Mouse (Mus musculus): ENCODE results near the gene Slc22a20.

Gene Slc22a20

DNA sequence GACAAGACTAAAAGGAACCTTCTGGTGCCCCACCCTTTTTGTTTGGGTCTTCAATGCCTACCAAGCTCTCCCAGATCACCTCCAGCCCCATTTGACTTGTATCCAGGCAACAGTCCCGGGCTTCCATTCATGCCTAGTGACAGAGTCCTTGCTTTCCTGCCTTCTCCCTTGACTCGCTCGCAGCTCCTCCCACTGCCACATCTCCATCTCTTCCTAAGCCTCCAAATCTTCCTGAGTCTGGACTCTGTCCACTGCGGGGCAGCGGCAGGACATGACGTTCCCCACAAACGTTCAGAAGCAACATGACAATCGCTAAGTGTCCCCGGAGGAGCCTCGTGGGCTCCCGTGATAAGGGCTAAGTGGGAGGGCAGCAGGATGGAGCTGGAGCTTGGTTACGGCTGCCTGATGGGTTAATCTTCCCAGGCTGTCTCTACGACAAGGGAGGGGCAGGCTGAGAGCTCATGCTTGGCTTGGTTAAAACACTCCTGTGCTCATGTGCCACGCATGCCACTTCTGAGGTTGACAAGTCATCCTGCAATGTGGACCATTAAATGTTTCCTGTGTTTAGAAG, 48.0 kb downstream of the Slc22a20 start:
- in situ Hi-C loops (cut with MboI; ENCODE audit: low pct_unique_long_range_greater_than_20kb in 1 of 2, low sequenced_read_pairs in 2 of 2, unreplicated experiment in 1 of 2): no loop called here

DNA sequence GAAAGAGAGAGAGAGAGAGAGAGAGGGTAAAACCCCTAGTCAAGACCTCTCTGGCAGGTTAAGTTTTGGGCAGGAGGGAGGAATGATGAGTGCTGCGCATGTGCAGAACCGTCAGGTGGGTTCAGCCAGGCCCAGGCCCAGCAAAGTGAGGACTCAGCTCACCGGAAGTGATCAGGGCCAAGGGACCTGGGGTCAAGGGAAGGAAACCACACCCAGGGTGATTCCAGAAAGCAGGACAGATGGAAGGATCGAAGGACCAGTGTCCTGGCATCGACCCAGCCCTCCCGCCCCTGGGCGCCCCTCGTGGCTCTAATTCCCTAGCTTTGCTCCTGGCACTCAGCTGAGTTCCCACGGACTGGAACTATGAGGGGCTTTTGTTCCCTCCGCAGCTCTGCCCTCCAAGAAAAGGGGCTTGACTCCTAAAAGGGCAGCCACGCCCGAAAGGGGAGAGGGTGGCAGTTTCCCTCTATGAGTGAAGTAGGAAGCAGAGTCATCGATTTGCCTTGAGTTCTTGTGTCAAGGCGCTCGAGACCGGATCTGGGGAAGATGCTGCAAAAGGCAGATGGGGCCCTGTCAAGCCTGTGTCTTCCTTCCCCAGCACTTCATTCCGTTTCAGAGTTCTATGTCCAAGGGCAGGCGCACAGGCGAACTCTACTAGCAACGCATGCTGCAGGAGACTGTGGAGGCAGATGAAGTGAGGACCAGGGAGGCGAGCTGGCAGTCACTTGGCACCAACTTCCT, 48.7 kb downstream of the Slc22a20 start:
- in situ Hi-C loops (cut with MboI; ENCODE audit: low pct_unique_long_range_greater_than_20kb in 1 of 2, low sequenced_read_pairs in 2 of 2, unreplicated experiment in 1 of 2): no loop called here

GRCm38 (mm10) chr19:5935691-5936090, 50.3 kb downstream of the Slc22a20 start:
- in situ Hi-C loops (cut with MboI; ENCODE audit: low pct_unique_long_range_greater_than_20kb in 1 of 2, low sequenced_read_pairs in 2 of 2, unreplicated experiment in 1 of 2): no loop called here

DNA sequence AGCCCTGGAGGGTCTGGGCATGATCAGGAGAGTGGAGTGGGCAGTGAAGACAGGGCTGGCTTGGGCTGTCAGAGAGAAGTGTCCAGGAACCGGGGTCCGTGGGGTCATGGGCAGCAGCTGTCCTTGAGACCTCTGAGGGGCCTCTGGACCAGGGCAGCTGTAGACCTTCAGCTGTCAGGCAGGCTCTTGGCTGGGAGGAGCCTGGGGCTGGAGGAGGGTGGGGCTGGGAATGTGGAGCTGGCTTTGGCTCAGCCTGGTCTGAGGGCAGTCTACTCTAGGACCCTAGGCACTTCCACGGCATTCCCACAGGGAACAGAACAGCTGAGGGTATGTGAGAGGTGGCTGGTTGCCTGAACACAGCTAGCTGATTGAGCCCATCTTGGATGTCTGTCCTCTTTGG, 50.7 kb downstream of the Slc22a20 start:
- in situ Hi-C loops (cut with MboI; ENCODE audit: low pct_unique_long_range_greater_than_20kb in 1 of 2, low sequenced_read_pairs in 2 of 2, unreplicated experiment in 1 of 2): no loop called here

DNA sequence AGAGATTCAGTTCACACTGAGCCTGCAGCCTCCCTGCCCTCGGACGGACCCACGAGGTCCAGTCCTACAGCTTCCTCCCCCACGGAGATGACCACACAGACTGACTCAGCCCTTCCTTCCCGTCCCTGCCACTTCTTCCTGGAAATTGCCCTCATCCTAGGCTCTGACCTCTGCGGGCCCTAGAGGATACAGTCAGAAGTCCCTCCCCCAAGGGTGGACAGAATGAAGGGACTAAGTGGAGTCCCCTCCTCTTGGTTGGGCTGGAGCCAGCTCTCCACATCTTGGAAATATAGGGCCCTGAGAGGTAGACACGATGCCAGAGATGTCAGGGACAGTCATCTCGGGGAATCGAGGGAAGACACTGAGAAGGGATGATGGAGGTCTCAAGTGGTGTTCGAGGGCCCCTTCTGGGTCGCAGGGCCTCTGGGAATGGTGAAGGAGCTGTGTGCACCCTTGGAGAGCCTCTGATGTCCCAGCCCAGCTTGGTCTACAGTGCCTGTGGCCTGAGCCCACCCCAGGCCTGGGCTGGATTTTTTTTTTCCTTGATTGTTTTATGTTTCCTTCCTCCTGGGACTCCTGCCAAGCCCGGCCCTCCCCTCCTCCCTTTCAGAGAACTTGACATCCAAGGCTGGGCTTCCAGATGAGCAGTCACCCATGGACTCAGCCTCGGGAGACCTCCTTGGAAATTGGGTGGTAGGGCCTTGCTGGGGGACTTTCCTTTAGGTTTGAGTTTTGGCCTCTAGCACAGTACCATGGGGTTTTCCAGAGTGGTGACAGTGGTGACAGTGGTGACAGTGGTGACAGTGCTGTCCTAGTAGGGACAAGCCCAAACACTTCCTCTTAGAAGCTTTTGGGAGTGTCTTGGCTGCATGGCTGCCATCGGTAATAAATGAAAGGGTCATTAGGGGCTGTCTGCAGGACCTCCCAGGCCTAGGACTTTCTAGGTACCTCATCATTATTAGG, 56.0 kb downstream of the Slc22a20 start:
- in situ Hi-C loops (cut with MboI; ENCODE audit: low pct_unique_long_range_greater_than_20kb in 1 of 2, low sequenced_read_pairs in 2 of 2, unreplicated experiment in 1 of 2): no loop called here

DNA sequence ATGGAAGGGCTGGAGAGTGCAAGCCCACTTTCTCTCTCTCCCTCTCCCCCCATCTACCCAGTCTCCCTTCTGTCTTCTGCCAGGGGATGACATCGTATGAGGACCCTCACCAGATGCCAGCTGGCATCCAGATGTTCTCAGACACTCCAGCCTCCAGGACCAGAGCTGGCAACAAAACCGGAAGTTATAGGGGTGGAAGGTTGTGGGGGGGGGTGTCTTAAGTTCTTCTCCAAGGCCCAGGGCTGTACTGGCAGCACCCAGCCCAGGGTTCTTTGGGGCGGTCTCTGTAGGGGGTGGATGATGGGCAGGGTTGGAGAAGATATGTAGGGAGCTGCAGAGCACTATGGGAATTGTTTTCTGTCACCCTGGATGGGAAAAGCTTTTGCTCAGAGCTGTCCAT, 57.4 kb downstream of the Slc22a20 start:
- in situ Hi-C loops (cut with MboI; ENCODE audit: low pct_unique_long_range_greater_than_20kb in 1 of 2, low sequenced_read_pairs in 2 of 2, unreplicated experiment in 1 of 2): no loop called here

DNA sequence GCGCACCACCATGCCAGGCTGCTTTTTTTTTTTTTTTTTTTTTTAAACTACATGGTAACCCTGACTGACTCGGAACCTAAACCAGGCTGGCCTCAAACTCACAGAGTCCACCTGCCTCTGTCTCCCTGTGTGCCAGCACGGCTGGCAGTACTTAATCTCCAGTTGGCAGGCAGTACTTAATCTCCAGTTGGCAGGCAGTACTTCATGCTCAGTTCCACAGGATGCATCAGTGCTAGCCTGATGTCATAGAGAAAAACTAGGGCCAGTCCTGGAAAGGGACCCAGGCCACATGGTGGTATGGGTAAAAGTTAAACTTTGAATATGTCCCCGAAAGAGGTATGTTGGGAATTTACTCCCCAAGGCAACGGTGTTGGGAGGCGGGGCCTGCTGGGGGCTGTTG, 57.8 kb downstream of the Slc22a20 start:
- in situ Hi-C loops (cut with MboI; ENCODE audit: low pct_unique_long_range_greater_than_20kb in 1 of 2, low sequenced_read_pairs in 2 of 2, unreplicated experiment in 1 of 2): no loop called here

DNA sequence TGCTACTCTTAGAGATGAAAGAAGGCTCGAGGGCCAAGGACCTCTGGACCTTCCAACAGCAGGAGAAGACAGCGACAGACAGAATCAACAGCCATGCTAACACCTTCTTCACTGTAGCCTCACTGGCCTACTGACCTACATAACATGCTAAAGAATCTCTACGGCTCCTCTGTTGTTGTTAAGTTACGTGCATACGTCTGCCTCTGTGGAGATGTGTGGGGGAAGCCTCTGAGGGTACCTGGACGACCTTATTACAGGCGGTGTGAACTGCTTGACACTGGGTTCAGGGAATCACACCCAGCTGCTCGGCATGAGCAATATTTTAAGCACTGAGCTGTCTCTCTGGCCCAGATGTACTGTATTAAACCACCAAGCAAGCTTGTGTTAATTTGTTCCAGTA, 58.4 kb downstream of the Slc22a20 start:
- in situ Hi-C loops (cut with MboI; ENCODE audit: low pct_unique_long_range_greater_than_20kb in 1 of 2, low sequenced_read_pairs in 2 of 2, unreplicated experiment in 1 of 2): no loop called here

DNA sequence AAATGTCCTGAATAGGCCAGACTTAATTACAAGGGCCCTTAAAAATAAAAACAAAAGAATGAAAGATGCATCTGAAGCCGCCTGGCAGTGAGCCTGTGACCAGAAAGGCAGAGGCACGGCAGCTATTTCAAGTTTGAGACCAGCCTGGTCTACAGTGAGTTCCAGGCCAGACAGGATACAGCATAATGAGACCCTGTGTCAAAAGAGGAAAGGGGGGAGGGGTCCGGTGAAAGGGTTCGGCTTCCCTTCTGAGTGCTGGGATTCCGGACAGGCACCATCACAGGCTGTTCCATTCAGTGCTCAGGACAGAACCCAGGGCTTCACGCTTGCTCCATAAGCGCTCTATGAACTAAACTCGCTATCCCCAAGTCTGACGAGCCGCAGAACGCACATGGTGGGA, 58.9 kb downstream of the Slc22a20 start:
- in situ Hi-C loops (cut with MboI; ENCODE audit: low pct_unique_long_range_greater_than_20kb in 1 of 2, low sequenced_read_pairs in 2 of 2, unreplicated experiment in 1 of 2): no loop called here

DNA sequence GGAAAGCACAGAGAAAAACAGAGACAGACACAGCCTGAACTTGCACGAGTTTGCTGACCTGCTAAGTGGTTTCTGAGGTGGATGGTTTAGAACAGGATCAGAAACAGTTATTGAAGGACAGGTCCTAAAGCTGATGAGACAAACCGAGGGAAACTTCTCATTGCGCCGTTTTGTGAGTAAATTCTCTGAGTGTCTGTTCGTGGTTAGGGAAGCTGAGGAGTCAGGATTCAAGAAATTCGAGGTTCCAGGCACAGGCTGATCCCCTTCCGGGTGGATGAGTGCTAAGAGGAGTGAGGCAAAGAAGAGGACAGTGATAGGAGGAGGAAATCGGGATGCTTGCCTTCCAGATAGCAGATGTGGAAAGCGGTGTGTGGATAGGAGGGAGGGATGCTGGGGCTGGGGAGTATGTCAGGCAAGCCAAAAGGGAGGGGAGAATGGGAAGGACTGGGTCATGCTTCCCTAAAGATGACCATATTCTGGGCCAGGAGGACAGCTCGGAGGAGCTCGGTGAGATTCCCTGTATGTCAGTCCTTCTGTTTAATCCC, 60.6 kb downstream of the Slc22a20 start:
- in situ Hi-C loops (cut with MboI; ENCODE audit: low pct_unique_long_range_greater_than_20kb in 1 of 2, low sequenced_read_pairs in 2 of 2, unreplicated experiment in 1 of 2): no loop called here

GRCm38 (mm10) chr19:5924713-5925093, 61.2 kb downstream of the Slc22a20 start, which contains the start of gene Cdc42ep2:
Cdc42ep2 (minus strand) TSS chr19:5924816.
- in situ Hi-C loops (cut with MboI; ENCODE audit: low pct_unique_long_range_greater_than_20kb in 1 of 2, low sequenced_read_pairs in 2 of 2, unreplicated experiment in 1 of 2): no loop called here

DNA sequence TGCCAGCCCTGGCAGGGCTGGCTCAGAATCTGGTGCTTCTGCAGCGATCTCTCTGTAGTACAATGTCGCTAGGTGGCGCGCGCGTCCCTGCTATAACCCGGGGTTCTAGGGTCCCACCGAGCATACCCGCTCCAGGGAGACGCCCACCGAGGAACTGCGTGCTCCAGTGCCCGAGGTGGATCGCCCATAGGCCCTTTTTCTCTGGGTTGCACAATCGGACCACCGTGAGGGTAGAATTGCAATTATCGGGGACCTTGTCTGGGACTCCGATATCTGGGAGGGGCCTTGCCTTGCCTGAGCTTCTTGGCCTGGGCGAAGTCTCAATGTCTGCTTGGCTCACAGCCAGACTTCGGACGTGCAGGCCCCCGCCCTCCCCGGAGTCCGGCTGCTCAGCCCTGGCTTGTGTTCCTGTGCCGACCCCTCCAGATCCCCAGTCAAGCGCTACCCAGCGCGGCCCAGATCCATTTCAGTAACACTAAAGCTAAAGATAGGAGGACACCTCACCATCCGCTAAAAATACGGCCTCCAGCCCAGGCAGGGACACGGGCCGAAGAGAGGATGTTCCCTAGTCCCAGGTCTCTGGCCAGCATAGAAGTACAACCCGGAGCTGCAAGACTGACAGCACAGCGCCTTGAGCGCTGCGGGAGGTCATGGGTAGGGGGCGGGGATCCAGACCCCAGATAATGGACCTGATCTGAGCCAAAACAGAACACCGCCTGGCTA, 61.8 kb downstream of the Slc22a20 start:
- in situ Hi-C loops (cut with MboI; ENCODE audit: low pct_unique_long_range_greater_than_20kb in 1 of 2, low sequenced_read_pairs in 2 of 2, unreplicated experiment in 1 of 2): no loop called here

GRCm38 (mm10) chr19:5922963-5923362, 63.0 kb downstream of the Slc22a20 start:
- in situ Hi-C loops (cut with MboI; ENCODE audit: low pct_unique_long_range_greater_than_20kb in 1 of 2, low sequenced_read_pairs in 2 of 2, unreplicated experiment in 1 of 2): no loop called here

DNA sequence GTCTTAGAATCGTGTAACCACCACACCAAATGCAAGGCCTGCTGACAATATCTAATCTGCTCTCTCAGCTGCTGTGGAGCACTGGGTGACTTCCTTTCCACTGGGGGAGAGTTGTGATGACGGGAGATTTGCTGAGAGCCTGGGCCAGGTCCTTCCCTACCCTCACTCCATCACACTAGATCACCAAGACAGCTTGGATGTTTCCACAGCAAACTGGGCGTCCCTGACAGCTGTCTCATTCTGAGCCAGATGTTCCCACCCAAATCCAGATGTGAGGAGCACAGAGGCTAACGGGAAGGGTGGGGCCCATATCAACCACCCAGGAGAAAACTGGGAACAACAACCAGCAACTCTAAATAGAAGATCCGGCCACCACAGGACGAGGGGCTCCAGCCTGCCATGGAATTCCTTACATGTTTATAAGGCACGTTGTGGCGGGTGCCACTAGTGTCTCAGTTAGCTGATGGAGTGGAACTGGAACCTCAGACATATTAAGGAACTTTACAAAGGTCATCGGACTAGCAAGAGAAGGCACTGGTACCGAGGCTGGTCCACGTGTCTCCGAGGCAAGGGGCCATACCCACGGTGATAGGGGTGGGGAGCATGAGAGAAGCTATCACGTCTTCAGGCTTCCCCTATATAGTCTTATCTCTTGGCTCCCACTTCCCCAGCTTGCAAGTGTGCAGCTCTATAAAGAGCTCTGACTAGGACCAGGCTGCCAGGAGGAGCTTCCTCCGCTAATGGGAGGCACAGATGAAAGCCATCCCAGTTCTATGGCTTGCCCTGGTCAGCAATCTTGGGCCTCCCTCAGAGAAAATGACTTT, 63.6 kb downstream of the Slc22a20 start:
- in situ Hi-C loops (cut with MboI; ENCODE audit: low pct_unique_long_range_greater_than_20kb in 1 of 2, low sequenced_read_pairs in 2 of 2, unreplicated experiment in 1 of 2): no loop called here

DNA sequence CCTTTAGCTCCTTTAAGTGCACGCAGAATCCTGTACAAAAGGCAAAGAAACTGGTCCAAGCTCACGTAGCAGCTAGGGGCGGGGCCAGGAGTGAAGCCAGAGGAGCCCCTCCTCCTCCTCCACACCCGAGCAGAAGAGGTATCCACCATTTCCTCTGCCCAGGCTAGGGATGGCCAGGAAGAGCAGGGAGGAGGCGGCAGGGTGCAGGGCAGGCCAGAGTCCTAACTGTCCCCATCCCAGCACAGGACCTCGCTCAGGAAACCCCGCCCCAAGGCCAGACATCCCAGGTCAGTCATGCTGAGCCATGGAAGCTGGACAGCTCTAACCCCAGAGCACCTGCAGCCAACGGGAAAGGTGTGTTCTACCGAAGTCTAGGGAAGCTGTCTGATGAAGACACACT, 64.2 kb downstream of the Slc22a20 start:
- in situ Hi-C loops (cut with MboI; ENCODE audit: low pct_unique_long_range_greater_than_20kb in 1 of 2, low sequenced_read_pairs in 2 of 2, unreplicated experiment in 1 of 2): no loop called here
